Mouse (Mus musculus): ENCODE results near the gene Eral1.
A peak's percentile ranks its signal among the peaks of the same experiment; 100 is the strongest.

DNA sequence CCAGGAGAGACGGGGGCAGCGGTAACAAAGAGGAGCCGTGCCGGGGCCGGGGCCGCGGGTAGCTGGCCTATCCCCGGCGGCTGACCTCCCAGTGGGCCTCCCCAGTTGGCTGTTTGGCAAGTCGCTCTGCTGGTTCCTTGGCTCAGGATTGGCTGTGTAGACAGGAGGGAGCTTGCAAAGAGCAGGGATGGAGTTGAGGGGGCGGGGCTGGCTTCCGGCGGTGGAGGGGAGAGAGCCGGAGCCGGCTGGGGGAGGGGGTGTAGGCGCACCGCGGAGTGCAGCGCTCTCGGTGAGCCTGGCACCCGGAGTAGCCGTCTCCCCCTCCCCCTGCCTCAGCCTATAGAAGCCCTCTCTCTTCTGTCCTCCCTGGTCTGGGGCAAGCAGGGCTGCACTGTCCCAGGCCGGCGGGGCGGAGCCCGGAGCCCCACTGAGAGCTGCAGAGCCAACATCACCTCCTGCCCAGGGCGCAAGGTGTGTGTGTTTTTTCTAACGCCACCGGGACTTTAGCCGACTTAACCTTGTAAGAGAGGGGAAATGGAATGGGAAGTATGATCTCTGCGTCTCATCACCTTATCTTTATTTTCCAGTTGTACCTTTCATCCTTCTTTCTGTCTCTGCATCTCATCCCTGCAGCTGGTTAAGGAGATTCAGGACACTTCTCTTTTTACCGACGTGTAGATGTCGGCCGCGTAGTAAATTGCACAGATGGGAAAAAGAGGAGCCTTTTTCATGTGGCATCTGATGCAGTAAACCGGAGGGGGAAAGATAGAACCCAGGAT lies 35.4 kb upstream of the Eral1 start:
- peak; percentile 19 for TF ChIP-seq POLR2A (IDR thresholded peaks at IDR 0.05; ENCODE audit: low read depth, low read length)
- TF ChIP-seq CTCF (IDR thresholded peaks at IDR 0.05; ENCODE audit: borderline replicate concordance, insufficient read depth, low read length) = no peak

Measured in embryonic fibroblast, embryonic 13.5 days (primary cell).